Comparison of ENCODE assay signal across 18 mouse cellular contexts in the genomic region with DNA sequence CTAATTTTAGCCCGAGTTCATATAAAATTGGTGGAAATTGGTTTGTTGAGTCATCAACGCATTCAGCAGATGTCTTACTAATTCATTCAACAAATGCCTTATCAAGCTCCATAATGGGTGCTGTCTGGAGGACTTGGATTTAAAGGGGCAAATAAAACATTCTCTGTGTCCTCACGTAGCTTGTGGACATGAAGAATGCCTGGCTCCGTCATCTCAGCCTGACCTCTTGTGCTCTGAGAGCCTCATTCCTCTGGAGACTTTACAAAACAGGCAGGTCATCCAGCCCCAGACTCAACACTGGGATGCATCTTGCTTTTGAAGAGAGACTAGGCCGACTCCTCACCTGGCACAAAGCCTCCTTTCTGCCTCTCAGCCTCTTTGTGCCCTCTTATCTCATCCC.
"Had no signal": no experiment of that assay in that cellular context is flagged by ENCODE, and none has a peak within 500 bp of the region (broad histone marks: within the 10 kb centered on the region; RNA-seq: fewer than 3 reads in every experiment).

No protein-coding gene starts in this region.

- H3K4me1 ChIP-seq: neural tube, embryonic 15.5 days had no signal

- H3K9ac ChIP-seq: lung, embryonic 14.5 days; neural tube, embryonic 13.5 days; neural tube, embryonic 15.5 days had no signal

- H3K27ac ChIP-seq: midbrain, embryonic 10.5 days; neural tube, embryonic 13.5 days; neural tube, embryonic 15.5 days had no signal

- H3K4me2 ChIP-seq: lung, embryonic 14.5 days; neural tube, embryonic 13.5 days; neural tube, embryonic 15.5 days had no signal

- ATAC-seq: midbrain, embryonic 16.5 days had no signal

- H3K36me3 ChIP-seq: midbrain, embryonic 10.5 days; neural tube, embryonic 13.5 days; neural tube, embryonic 15.5 days had no signal

- H3K4me3 ChIP-seq: midbrain, embryonic 10.5 days; myocyte; neural tube, embryonic 13.5 days; neural tube, embryonic 15.5 days had no signal

- H3K9me3 ChIP-seq: midbrain, embryonic 10.5 days; neural tube, embryonic 13.5 days; neural tube, embryonic 15.5 days had no signal

- DNase-seq: lung, adult 18-20 months; lung, embryonic 14.5 days; lung, postnatal 10 days; lung, postnatal 4 days; midbrain, embryonic 14.5 days; retina, postnatal 1 day; right cerebral cortex, adult 18-20 months; right cerebral cortex, postnatal 25 days; right cerebral cortex, postnatal 4 days; spleen, adult 18-20 months; thymus, adult 18-20 months; thymus, postnatal 14 days; thymus, postnatal 36 days had no signal

- H3K27me3 ChIP-seq: neural tube, embryonic 13.5 days; neural tube, embryonic 15.5 days had no signal
